Mouse (Mus musculus): ENCODE data around the gene Scrg1. TPM values are rescaled to one million over a fixed set of nuclear protein-coding genes. Genes with fewer than 3 reads are reported as not detected.

The Scrg1 gene
- total and polyA plus RNA-seq, 3 experiments, result 0.29 TPM; not detected in 2

- H3K27me3 ChIP-seq (ENCODE audit: control insufficient read depth, insufficient read depth, low read length), result no peaks in the 10 kb centered on the region
- WGBS, result 75% methylated on average over 3 of the region's 3 CpGs
- H3K27ac ChIP-seq, result no peak overlapping the region
- no peak overlapping the region for H3K9ac ChIP-seq (ENCODE audit: low read depth, low read length)
- no peak overlapping the region for H3K4me3 ChIP-seq
- H3K79me2 ChIP-seq (replicated peaks; ENCODE audit: control insufficient read depth, insufficient read depth, low read length), result no peaks in the 10 kb centered on the region
- no peaks in the 10 kb centered on the region for H3K4me1 ChIP-seq (ENCODE audit: control insufficient read depth, insufficient read depth, low read length)
- TF ChIP-seq CTCF (IDR thresholded peaks at IDR 0.05) (no peak), EP300 (IDR thresholded peaks at IDR 0.05; ENCODE audit: insufficient read depth, low read depth, low read length) (no peak), POLR2A (IDR thresholded peaks at IDR 0.05; ENCODE audit: insufficient read depth, low read depth, low read length) (no peak)
- H3K36me3 ChIP-seq (ENCODE audit: control insufficient read depth, insufficient read depth, low read length), result no peaks in the 10 kb centered on the region
- intact Hi-C loops (cut with DNase I), result no loop called here
- DNase-seq, result no peak
Measured at GRCm38 (mm10) chr8:57457942-57458341, 2.2 kb downstream of the Scrg1 start.

GRCm38 (mm10) chr8:57462839-57463238 lies 7.1 kb downstream of the Scrg1 start:
- DNase-seq, result no peak
- no peak overlapping the region for H3K9ac ChIP-seq (ENCODE audit: low read depth, low read length)
- no peak overlapping the region for H3K4me3 ChIP-seq
- no peaks in the 10 kb centered on the region for H3K27me3 ChIP-seq (ENCODE audit: control insufficient read depth, insufficient read depth, low read length)
- H3K79me2 ChIP-seq (replicated peaks; ENCODE audit: control insufficient read depth, insufficient read depth, low read length), result no peaks in the 10 kb centered on the region
- WGBS, result 21% methylated on average over 1 of the region's 1 CpGs
- H3K4me1 ChIP-seq (ENCODE audit: control insufficient read depth, insufficient read depth, low read length), result no peaks in the 10 kb centered on the region
- no peak overlapping the region for H3K27ac ChIP-seq
- intact Hi-C loops (cut with DNase I), result no loop called here
- no peaks in the 10 kb centered on the region for H3K36me3 ChIP-seq (ENCODE audit: control insufficient read depth, insufficient read depth, low read length)
- TF ChIP-seq EP300 (IDR thresholded peaks at IDR 0.05; ENCODE audit: insufficient read depth, low read depth, low read length), result no peak
- TF ChIP-seq POLR2A (IDR thresholded peaks at IDR 0.05; ENCODE audit: insufficient read depth, low read depth, low read length), result no peak
- no peak for TF ChIP-seq CTCF (IDR thresholded peaks at IDR 0.05)

GRCm38 (mm10) chr8:57463757-57464156 lies 8.0 kb downstream of the Scrg1 start:
- Histone ChIP-seq H3K4me3 (no peak overlapping the region), H3K9ac (ENCODE audit: low read depth, low read length) (no peak overlapping the region), H3K27me3 (ENCODE audit: control insufficient read depth, insufficient read depth, low read length) (no peaks in the 10 kb centered on the region), H3K4me1 (ENCODE audit: control insufficient read depth, insufficient read depth, low read length) (peaks cover 1% of the 10 kb centered on the region; the same call in 1 of the 2 replicates), H3K36me3 (ENCODE audit: control insufficient read depth, insufficient read depth, low read length) (no peaks in the 10 kb centered on the region), H3K27ac (no peak overlapping the region), H3K79me2 (replicated peaks; ENCODE audit: control insufficient read depth, insufficient read depth, low read length) (no peaks in the 10 kb centered on the region)
- no peak for DNase-seq
- intact Hi-C loops (cut with DNase I), result no loop called here
- TF ChIP-seq CTCF (IDR thresholded peaks at IDR 0.05) (no peak), POLR2A (IDR thresholded peaks at IDR 0.05; ENCODE audit: insufficient read depth, low read depth, low read length) (no peak), EP300 (IDR thresholded peaks at IDR 0.05; ENCODE audit: insufficient read depth, low read depth, low read length) (no peak)
- 85% methylated on average over 3 of the region's 3 CpGs for WGBS

GRCm38 (mm10) chr8:57468624-57469023 lies 12.9 kb downstream of the Scrg1 start:
- DNase-seq, result peak; percentile 77 to 91
- peaks cover 1% of the 10 kb centered on the region; the same call in 1 of the 2 replicates for H3K4me1 ChIP-seq (ENCODE audit: control insufficient read depth, insufficient read depth, low read length)
- H3K9ac ChIP-seq (ENCODE audit: low read depth, low read length), result no peak overlapping the region
- H3K36me3 ChIP-seq (ENCODE audit: control insufficient read depth, insufficient read depth, low read length), result no peaks in the 10 kb centered on the region
- 6% methylated on average over 5 of the region's 5 CpGs for WGBS
- no peaks in the 10 kb centered on the region for H3K79me2 ChIP-seq (replicated peaks; ENCODE audit: control insufficient read depth, insufficient read depth, low read length)
- no peaks in the 10 kb centered on the region for H3K27me3 ChIP-seq (ENCODE audit: control insufficient read depth, insufficient read depth, low read length)
- H3K27ac ChIP-seq, result peak overlapping the region; percentile 62
- TF ChIP-seq POLR2A (IDR thresholded peaks at IDR 0.05; ENCODE audit: insufficient read depth, low read depth, low read length) (no peak), EP300 (IDR thresholded peaks at IDR 0.05; ENCODE audit: insufficient read depth, low read depth, low read length) (peak; percentile 92)
- no peak overlapping the region for H3K4me3 ChIP-seq
- intact Hi-C loops (cut with DNase I), result loop anchor here (2.0 to 5.0 kb wide), 2 partner anchors 18 to 36 kb away; partner anchors contain the start of gene Sap30

- intact Hi-C loops (cut with DNase I), result no loop called here
- Histone ChIP-seq H3K27ac (no peak overlapping the region), H3K36me3 (ENCODE audit: control insufficient read depth, insufficient read depth, low read length) (no peaks in the 10 kb centered on the region), H3K4me1 (ENCODE audit: control insufficient read depth, insufficient read depth, low read length) (peaks cover 1% of the 10 kb centered on the region; the same call in 1 of the 2 replicates), H3K79me2 (replicated peaks; ENCODE audit: control insufficient read depth, insufficient read depth, low read length) (no peaks in the 10 kb centered on the region), H3K27me3 (ENCODE audit: control insufficient read depth, insufficient read depth, low read length) (no peaks in the 10 kb centered on the region), H3K9ac (ENCODE audit: low read depth, low read length) (no peak overlapping the region), H3K4me3 (no peak overlapping the region)
- WGBS, result 92% methylated on average over 5 of the region's 5 CpGs
- DNase-seq, result no peak
- no peak for TF ChIP-seq POLR2A (IDR thresholded peaks at IDR 0.05; ENCODE audit: insufficient read depth, low read depth, low read length)
- TF ChIP-seq CTCF (IDR thresholded peaks at IDR 0.05), result no peak
- no peak for TF ChIP-seq EP300 (IDR thresholded peaks at IDR 0.05; ENCODE audit: insufficient read depth, low read depth, low read length)
Measured at GRCm38 (mm10) chr8:57470863-57471262, 15.1 kb downstream of the Scrg1 start.

GRCm38 (mm10) chr8:57473751-57474150 lies 18.0 kb downstream of the Scrg1 start:
- TF ChIP-seq CTCF (IDR thresholded peaks at IDR 0.05), result no peak
- no peak for TF ChIP-seq POLR2A (IDR thresholded peaks at IDR 0.05; ENCODE audit: insufficient read depth, low read depth, low read length)
- no peak for TF ChIP-seq EP300 (IDR thresholded peaks at IDR 0.05; ENCODE audit: insufficient read depth, low read depth, low read length)
- intact Hi-C loops (cut with DNase I), result no loop called here
- Histone ChIP-seq H3K27me3 (ENCODE audit: control insufficient read depth, insufficient read depth, low read length) (no peaks in the 10 kb centered on the region), H3K4me1 (ENCODE audit: control insufficient read depth, insufficient read depth, low read length) (no peaks in the 10 kb centered on the region; the same call in 1 of the 2 replicates), H3K27ac (no peak overlapping the region), H3K4me3 (no peak overlapping the region), H3K36me3 (ENCODE audit: control insufficient read depth, insufficient read depth, low read length) (no peaks in the 10 kb centered on the region), H3K9ac (ENCODE audit: low read depth, low read length) (no peak overlapping the region), H3K79me2 (replicated peaks; ENCODE audit: control insufficient read depth, insufficient read depth, low read length) (no peaks in the 10 kb centered on the region)
- 81% methylated on average over 6 of the region's 6 CpGs for WGBS
- no peak for DNase-seq
